Mouse (Mus musculus) granulocyte monocyte progenitor cell, adult 5-6 weeks (primary cell): ENCODE measurements at regions not wholly inside any gene's neighbourhood (a gene's known extent, or its start where the extent isn't known, plus 50 kb on each side); places are given as distances from the start of the nearest gene placed in this dataset.
"Not testable (repeated sequence)": the region's sequence is repeated elsewhere in the genome, so short reads cannot be mapped to it uniquely, and the experiment has no call there.

Experiments
- ATAC-seq: replicated peaks from 2 replicates; pipeline ENCODE4 v1.8.0; 2016; ENCODE audit warnings: mild to moderate bottlenecking, moderate TSS enrichment, inconsistent platforms; ENCODE audit not compliant: poor library complexity, severe bottlenecking

DNA sequence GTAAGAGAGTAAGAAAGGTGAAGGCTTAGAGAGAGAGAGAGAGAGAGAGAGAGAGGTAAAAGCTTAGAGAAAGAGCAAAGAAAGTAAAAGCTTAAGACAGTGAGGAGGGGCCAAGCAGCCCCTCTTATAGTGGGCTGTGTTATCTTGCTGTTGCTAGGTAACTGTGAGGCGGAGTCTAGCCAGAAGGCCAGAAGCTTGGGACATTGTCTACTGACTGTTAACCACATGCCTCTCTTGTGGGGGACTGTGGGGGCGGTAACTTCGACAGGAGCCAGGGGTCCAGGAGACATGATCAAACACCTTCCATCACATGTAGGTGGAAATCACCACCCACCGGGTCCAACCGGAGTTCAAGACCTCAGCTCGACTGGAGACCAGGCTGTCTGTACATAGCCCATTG, 148.0 kb downstream of the Katnal1 start:
- ATAC-seq, result not testable (repeated sequence)

DNA sequence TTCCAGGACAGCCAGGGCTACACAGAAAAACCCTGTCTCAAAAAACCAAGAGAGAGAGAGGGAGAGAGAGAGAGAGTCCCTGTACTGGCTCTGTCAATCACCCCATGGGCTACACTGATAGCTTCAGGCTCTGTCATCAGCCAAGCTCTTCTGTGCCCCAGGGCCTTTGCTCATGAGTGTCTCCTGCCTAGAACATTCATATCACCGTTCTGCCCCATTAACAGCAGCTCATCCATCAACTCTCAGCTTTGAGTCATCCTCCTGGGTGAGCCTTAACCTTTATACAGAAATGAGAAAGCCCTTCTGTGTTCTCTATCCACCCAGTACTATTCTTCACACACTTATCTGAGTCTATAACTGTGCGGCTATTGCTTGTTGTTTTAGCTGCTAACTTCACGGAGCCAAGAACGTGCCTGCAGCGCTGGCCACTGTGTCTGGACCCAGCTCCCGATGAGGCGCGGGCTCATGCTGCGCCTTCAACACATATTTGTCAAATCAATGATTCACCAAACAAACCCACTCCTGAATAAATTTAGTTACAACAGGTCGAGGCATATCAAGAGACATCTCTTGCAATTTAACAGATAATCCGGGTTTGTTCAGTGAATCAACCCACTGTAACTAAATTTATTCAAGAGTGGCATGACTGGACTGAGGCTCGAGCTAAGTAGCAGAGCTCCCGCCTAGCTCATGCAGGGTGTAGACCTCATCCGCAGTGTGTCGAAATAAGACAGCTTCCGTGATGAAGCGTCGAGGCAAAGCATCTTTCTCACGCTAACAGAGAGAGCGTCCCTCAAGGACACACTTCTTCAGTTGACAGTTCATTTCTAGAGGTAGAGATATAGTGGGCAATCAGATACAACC, 152.1 kb downstream of the Katnal1 start:
- no peak for ATAC-seq

DNA sequence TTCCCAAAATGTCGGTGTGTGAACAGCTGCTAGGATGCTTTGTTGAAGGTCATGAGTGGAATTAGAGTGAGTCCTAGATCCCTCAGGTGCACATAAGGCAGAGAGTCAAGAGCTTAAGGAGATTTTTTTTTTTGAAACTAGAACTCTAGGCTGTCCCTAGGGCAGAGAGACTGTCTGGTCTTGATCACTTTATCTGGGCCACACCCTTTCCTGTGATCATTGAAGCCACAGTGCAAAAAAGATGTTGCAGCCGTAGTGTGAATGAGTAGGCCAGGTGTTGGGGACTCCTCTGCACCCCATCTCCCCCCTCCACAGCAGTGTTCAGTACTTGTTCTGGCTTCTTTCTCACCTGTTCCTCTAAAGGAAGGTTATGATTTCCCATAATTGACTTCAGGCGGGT, 153.9 kb downstream of the Katnal1 start:
- ATAC-seq, result no peak

DNA sequence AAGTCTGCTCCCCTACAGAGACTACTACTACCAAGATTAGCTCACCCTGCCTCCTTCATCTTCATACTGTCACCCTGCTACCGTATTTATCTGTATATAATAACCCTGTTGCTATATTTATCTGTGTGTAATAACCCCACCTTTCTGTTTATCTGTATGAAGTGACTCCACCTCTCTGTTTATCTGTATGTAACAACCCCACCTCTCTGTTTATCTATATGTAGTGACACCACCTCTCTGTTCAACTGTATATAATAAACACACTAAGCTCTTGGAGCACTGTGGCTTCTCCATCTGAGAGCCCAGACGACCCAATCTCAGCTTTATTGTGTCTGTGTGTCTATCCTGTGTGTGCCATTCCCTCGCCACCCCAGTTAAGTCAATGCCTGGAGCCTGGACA, 154.7 kb downstream of the Katnal1 start:
- ATAC-seq, result no peak

DNA sequence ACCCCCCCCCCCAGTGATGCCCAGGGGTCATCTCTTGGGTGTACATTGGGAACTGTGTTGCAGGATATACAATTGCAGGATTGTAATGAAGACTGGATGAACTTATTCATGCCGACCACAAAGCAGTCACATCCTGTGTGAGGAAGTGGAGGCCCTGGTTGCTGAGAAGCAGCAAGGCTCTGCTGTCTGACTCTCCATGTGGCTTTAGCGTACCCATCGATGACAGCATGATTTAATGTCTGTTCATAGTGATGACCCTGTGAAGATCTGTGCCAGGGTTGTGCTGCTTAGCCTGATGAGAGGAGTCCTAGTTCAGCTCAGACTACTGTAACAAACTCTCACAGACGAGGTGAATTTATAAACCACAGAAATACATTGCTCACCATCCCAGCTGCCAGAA, 159.7 kb downstream of the Katnal1 start:
- peak; percentile 46 for ATAC-seq

GRCm38 (mm10) chr5:148768346-148768745, 160.8 kb downstream of the Katnal1 start:
- no peak for ATAC-seq

GRCm38 (mm10) chr5:148765993-148766392, 163.1 kb downstream of the Katnal1 start:
- ATAC-seq, result no peak

GRCm38 (mm10) chr5:148760108-148760507, 169.0 kb downstream of the Katnal1 start:
- no peak for ATAC-seq

GRCm38 (mm10) chr5:148758786-148759185, 170.3 kb downstream of the Katnal1 start:
- no peak for ATAC-seq

GRCm38 (mm10) chr5:148757715-148758114, 171.4 kb downstream of the Katnal1 start:
- no peak for ATAC-seq

DNA sequence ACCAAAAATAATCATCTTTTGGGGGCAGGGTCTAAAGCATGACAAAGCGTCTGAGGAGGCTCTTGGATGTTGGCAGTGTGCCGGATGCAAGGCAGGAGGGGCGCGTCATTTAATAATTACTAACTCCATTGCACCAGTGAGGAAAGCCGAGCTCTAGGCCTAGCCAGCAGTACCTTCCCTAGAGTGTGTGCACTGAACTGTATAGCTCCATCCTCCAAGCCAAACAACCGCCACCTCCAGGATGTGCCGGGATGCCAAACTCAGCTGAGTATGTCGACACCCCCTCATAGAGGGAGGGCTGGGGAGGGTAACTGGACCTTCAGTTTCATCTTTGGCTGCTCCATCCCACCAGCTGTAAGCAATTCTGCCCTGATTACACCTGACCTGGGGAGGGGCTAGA, 171.9 kb downstream of the Katnal1 start:
- ATAC-seq, result no peak

DNA sequence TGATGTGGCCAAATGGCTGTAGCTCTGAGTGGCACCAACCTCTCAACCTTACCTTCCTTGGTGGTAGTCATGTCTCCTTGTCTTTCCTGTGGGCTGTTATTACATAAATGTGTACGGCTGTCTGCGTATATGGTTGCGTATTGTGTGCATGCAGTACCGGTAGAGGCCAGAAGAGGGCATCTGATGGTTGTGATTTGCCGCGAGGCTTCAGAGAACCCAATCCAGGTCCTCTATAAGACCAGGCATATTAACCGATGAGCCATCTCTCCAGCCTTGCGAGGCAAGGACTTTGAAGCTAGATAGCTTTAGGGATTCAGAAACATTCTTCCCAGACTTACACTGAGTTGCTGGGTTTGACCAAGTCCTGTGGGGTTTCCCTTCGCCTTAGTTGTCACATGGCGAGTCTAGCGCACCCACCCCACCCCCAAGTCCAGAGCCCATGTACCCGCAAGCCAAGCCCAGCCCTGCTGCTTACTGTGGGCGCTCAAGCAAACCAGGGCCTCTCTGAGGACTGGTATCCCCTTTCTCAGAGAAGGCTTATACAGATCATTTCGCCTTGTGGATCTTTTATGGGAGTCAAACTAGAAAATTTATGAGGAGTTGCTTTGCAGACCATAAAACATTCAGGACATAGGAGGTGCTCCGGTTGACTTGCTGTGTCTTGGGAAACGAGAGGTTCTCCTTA, 172.7 kb downstream of the Katnal1 start:
- ATAC-seq, result no peak

- no peak for ATAC-seq
Measured at GRCm38 (mm10) chr5:148755807-148756206, 173.3 kb downstream of the Katnal1 start.

- no peak for ATAC-seq
Measured at GRCm38 (mm10) chr5:148754896-148755295, 174.2 kb downstream of the Katnal1 start.

DNA sequence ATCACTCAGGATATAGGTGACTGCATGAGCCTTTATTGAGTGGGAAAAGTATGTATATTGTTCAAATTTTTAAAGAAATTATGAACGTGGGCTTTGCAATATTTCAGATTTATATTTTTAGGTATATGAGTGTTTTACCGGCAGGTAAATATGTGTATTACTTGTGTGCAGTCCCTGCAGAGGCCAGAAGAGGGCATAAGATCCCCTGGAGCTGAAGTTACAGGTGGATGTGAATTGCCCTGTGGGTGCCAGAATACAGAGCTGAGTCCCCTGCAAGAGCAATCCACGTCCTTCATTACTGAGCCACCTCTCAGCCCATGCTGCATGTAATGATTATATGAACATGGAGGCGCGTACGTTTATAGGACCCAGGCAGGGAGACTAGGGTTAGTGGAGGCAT, 174.8 kb downstream of the Katnal1 start:
- ATAC-seq, result no peak

DNA sequence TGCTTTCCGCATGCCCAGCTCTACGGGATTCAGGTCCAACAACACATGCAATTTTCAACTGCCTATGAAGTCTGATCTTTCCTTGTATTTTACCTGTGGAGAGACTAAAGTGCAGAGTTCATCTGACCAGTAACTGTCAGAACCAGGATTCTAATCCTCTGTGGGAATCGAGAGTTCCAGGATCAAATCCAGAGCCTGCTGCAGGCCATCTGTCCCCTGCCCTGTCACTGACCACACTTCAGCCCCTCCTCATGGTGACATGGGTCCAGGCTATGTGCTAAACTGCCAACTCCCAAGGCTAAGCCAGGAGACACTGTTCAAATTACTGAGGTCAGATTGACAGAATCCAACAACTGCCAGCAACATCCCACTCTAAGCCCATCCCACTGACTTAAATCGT, 175.7 kb downstream of the Katnal1 start:
- ATAC-seq, result no peak

GRCm38 (mm10) chr5:148751980-148752379, 177.1 kb downstream of the Katnal1 start:
- ATAC-seq, result no peak

DNA sequence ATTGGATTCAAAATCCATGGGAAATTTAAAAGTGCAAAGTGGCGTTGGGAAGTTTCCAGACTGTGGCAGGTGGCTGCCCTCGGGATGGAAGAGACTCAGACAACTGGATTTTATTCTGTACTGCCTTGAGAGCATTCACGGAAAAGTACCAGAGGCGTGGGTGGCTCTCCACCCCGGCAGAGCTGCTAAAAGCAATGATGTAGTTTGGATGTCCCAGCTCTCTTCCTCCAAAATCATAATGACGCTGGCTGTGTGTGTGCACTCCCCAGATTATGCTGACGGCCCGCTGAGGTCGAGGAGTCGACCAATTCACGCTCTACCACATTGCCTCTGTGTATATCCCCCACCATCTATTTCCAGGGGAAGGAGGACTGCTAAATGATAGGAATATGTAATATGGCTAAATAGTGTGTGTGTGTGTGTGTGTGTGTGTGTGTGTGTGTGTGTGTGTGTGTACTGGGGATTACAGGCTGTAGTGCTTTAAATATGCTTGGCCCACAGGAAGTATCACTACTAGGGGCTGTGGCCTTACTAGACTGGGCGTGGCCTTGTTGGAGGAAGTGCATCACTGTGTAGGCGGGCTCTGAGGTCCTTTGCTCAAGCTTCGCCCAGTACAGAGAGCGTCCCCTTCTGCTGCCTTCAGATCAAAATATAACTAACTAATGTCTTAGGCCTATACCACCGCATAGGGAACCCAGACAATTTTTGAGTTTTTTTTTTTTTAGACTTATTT, 179.0 kb downstream of the Katnal1 start:
- ATAC-seq, result no peak

- no peak for ATAC-seq
Measured at GRCm38 (mm10) chr5:148747972-148748764, 181.0 kb downstream of the Katnal1 start.

DNA sequence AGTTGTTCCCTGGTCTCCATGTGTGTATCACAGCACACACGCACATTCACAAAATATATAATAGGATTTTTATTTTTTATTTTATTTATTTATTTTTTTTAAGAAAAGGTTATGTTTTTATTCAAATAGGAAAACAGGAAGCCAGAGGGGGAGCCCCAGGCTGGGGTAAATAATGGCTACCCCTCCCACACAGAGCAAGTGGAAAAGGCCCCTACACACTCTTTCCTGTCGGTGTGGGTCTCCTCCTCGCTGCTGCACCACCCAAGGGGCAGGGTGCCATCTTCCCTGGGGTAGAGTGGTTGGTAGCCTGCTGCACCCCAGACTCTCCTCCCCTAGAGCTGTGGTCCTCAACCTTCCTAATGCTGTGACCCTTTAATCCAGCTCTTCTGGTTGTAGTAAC, 181.6 kb downstream of the Katnal1 start:
- no peak for ATAC-seq
